Mouse (Mus musculus): ENCODE measurements at regions not wholly inside any gene's neighbourhood (a gene's known extent, or its start where the extent isn't known, plus 50 kb on each side); places are given as distances from the start of the nearest gene placed in this dataset.

GRCm38 (mm10) chr3:63551661-63552060, 68.0 kb upstream of the Gm34302 start:
- no peak for TF ChIP-seq EP300 (IDR thresholded peaks at IDR 0.05; ENCODE audit: low read length)
- no peak for TF ChIP-seq CTCF (conservative IDR thresholded peaks at IDR 0.05 in 1 of 2, IDR thresholded peaks at IDR 0.05 in 1 of 2; ENCODE audit: low read depth in 2 of 2, low read length in 2 of 2)
- no peak for TF ChIP-seq ETS1 (conservative IDR thresholded peaks at IDR 0.05; ENCODE audit: low read depth, low read length)
- no peak for TF ChIP-seq POLR2A (IDR thresholded peaks at IDR 0.05; ENCODE audit: low read depth, low read length)
- no peak for TF ChIP-seq MXI1 (IDR thresholded peaks at IDR 0.05; ENCODE audit: low read depth, low read length)
- no peak for TF ChIP-seq POLR2AphosphoS2 (IDR thresholded peaks at IDR 0.05; ENCODE audit: low read depth, low read length)
- TF ChIP-seq MAX (IDR thresholded peaks at IDR 0.05; ENCODE audit: low read length), result no peak
- TF ChIP-seq USF1 (IDR thresholded peaks at IDR 0.05; ENCODE audit: low read depth, low read length), result no peak
- no peak for TF ChIP-seq MYC (IDR thresholded peaks at IDR 0.05; ENCODE audit: low read depth, low read length)
- no peak for TF ChIP-seq PAX5 (IDR thresholded peaks at IDR 0.05; ENCODE audit: low read length)
- no peak for TF ChIP-seq GABPA (IDR thresholded peaks at IDR 0.05; ENCODE audit: insufficient replicate concordance, low read depth, low read length)
- TF ChIP-seq MAZ (IDR thresholded peaks at IDR 0.05; ENCODE audit: low read depth, low read length), result no peak

Measured in CH12.LX (cell line).